Mouse (Mus musculus) spleen, adult 18-20 months (tissue): ENCODE data around the gene Icos.

ENCODE experiments used
- DNase-seq, 2 experiments: peaks; one replicate each; pipeline ENCODE4 v3.0.0; 2022; ENCODE audit warnings: mixed read lengths in 2 of 2

Gene Icos

GRCm38 (mm10) chr1:60977641-60978040 is at the start of gene Icos:
Gene Icos (plus strand): TSS chr1:60977927.
- no peak for DNase-seq

- no peak for DNase-seq
Measured at GRCm38 (mm10) chr1:60929036-60929435, 48.7 kb upstream of the Icos start.

- no peak for DNase-seq
Measured at GRCm38 (mm10) chr1:60930397-60930796, 47.3 kb upstream of the Icos start.

- no peak for DNase-seq
Measured at GRCm38 (mm10) chr1:60935968-60936581, 41.7 kb upstream of the Icos start.

GRCm38 (mm10) chr1:60936963-60937711 is 40.6 kb upstream of the Icos start:
- DNase-seq = no peak

- no peak for DNase-seq
Measured at GRCm38 (mm10) chr1:60938256-60938655, 39.5 kb upstream of the Icos start.

GRCm38 (mm10) chr1:60938974-60939373 is 38.8 kb upstream of the Icos start:
- no peak for DNase-seq

- DNase-seq = no peak
Measured at GRCm38 (mm10) chr1:60940023-60940422, 37.7 kb upstream of the Icos start.

GRCm38 (mm10) chr1:60940620-60941019 is 37.1 kb upstream of the Icos start:
- no peak for DNase-seq

GRCm38 (mm10) chr1:60941056-60942048 is 36.4 kb upstream of the Icos start:
- DNase-seq = peak in 1 of 2 experiments; percentile 37

- no peak for DNase-seq
Measured at GRCm38 (mm10) chr1:60942921-60943320, 34.8 kb upstream of the Icos start.

GRCm38 (mm10) chr1:60945633-60946401 is 31.9 kb upstream of the Icos start:
- DNase-seq = no peak

- DNase-seq = no peak
Measured at GRCm38 (mm10) chr1:60948112-60948511, 29.6 kb upstream of the Icos start.

- DNase-seq = no peak
Measured at GRCm38 (mm10) chr1:60952958-60953357, 24.8 kb upstream of the Icos start.

- DNase-seq = no peak
Measured at GRCm38 (mm10) chr1:60953686-60954085, 24.0 kb upstream of the Icos start.

GRCm38 (mm10) chr1:60954759-60955158 is 23.0 kb upstream of the Icos start:
- DNase-seq = no peak

- DNase-seq = no peak
Measured at GRCm38 (mm10) chr1:60955186-60955585, 22.5 kb upstream of the Icos start.

- no peak for DNase-seq
Measured at GRCm38 (mm10) chr1:60956196-60956595, 21.5 kb upstream of the Icos start.

GRCm38 (mm10) chr1:60958287-60958686 is 19.4 kb upstream of the Icos start:
- DNase-seq = no peak

GRCm38 (mm10) chr1:60959246-60959645 is 18.5 kb upstream of the Icos start:
- DNase-seq = no peak

- DNase-seq = no peak
Measured at GRCm38 (mm10) chr1:60960451-60960850, 17.3 kb upstream of the Icos start.

GRCm38 (mm10) chr1:60961080-60961479 is 16.6 kb upstream of the Icos start:
- DNase-seq = peak in 1 of 2 experiments; percentile 50
